Mouse (Mus musculus) liver, embryonic 14.5 days (tissue): Measurements from ENCODE around the gene Fyn.

Source experiments
- CTCF ChIP-seq: IDR thresholded peaks from 2 replicates; pipeline ENCODE4 v1.5.1; 2016; ENCODE audit warnings: antibody characterized with exemption, low read depth, control low read depth
- EP300 ChIP-seq: IDR thresholded peaks from 2 replicates; pipeline ENCODE4 v1.6.1; 2016; ENCODE audit warnings: antibody characterized with exemption, low read depth

DNA sequence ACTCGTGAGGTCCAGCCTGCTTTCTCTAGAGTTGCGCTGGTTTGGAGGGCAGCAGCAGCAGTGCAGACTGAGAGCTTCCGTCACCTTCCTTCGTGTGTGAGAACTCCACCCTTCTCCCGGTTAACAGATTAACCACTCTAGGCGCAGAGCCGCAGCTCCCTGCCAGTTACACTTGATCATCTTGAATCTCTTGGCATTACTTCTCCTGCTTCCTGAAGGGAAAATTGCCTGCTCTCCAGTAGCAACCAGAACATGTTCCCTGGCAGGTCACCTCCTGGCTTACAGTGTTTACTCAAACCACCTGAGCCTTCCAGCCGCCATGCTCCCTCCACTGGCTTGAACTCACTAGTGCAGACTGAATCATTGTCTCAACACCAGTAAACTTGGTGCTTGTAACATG is 94.1 kb downstream of the Fyn start:
- TF ChIP-seq CTCF (0 out of 2 replicates have a peak, but pooled peaks have one; percentile 21), EP300 (no peak)
